Mouse (Mus musculus) stomach, postnatal 0 days (tissue): ENCODE results near the gene Cmtm7.

Experiments used
- CTCF ChIP-seq: IDR thresholded peaks from 2 replicates; pipeline ENCODE4 v1.5.1; 2016; ENCODE audit warnings: antibody characterized with exemption, low read depth, mild to moderate bottlenecking, moderate library complexity
- EP300 ChIP-seq: optimal IDR thresholded peaks from 2 replicates; pipeline ENCODE3; 2016; ENCODE audit warnings: antibody characterized with exemption

GRCm38 (mm10) chr9:114828377-114828776, 46.7 kb upstream of the Cmtm7 start:
- TF ChIP-seq CTCF = peak; percentile 55
- no peak for TF ChIP-seq EP300
